In the genomic region with DNA sequence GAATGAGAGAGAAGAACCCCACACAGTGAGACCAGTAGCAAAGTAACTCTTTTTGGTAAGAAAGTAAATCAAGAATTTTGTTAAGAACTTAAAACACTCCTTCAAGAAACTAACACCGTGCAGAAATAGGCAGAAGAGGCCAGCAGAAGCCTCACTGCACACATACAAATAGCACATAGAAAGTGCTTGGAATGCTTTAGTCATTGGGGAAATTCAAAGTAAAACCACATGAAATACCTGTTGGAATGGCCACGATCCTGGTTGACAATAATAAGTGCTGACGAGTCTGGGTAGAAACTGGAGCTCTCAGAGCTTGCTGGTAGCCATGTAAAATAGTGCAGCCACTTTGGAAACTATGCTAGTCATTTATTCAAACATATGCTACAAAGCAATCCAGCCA, we compare ENCODE assay signal across 20 mouse cellular contexts. TPM values are rescaled to one million over a fixed set of nuclear protein-coding genes. Genes with fewer than 3 reads are reported as not detected.
"Had no signal": no experiment of that assay in that cellular context is flagged by ENCODE, and none has a peak within 500 bp of the region (broad histone marks: within the 10 kb centered on the region; RNA-seq: fewer than 3 reads in every experiment).

No protein-coding gene starts in this region.

- DNase-seq: kidney, adult 2 months; kidney, postnatal 10 days; kidney, postnatal 36 days; liver; lung, adult 18-20 months; lung, postnatal 14 days; lung, postnatal 4 days; thymus, adult 18-20 months; thymus, postnatal 4 days had no signal

- H3K27ac ChIP-seq: limb, embryonic 10.5 days; limb, embryonic 13.5 days; liver, embryonic 12.5 days; liver, embryonic 15.5 days; midbrain, embryonic 12.5 days had no signal

- H3K4me3 ChIP-seq: limb, embryonic 10.5 days; limb, embryonic 13.5 days; liver, embryonic 12.5 days; liver, embryonic 15.5 days; midbrain, embryonic 12.5 days had no signal

- H3K27me3 ChIP-seq: limb, embryonic 13.5 days; liver, embryonic 12.5 days; liver, embryonic 15.5 days; midbrain, embryonic 12.5 days had no signal

- ATAC-seq: liver, embryonic 12.5 days; midbrain, embryonic 16.5 days had no signal

- H3K9ac ChIP-seq: limb, embryonic 13.5 days; liver, embryonic 12.5 days; liver, embryonic 15.5 days; midbrain, embryonic 12.5 days had no signal

- H3K9me3 ChIP-seq: limb, embryonic 10.5 days; limb, embryonic 13.5 days; liver, embryonic 12.5 days; liver, embryonic 15.5 days; midbrain, embryonic 12.5 days had no signal

- H3K4me2 ChIP-seq: limb, embryonic 13.5 days; liver, embryonic 12.5 days; liver, embryonic 15.5 days; midbrain, embryonic 12.5 days had no signal

- H3K4me1 ChIP-seq: limb, embryonic 10.5 days; limb, embryonic 13.5 days; liver, embryonic 15.5 days had no signal

RNA-seq across cellular contexts. Expression of a gene that starts 46.6 kb away (rescaled TPM):
- total RNA-seq: megakaryocyte progenitor cell, adult 5-6 weeks; megakaryocyte-erythroid progenitor cell, adult 5-6 weeks; monocyte, adult 5-6 weeks had no signal
- polyA plus RNA-seq: limb, embryonic 10.5 days; limb, embryonic 13.5 days; liver, embryonic 12.5 days; liver, embryonic 15.5 days; small intestine, adult 2 months; spleen, adult 2 months had no signal
